In the genomic region with DNA sequence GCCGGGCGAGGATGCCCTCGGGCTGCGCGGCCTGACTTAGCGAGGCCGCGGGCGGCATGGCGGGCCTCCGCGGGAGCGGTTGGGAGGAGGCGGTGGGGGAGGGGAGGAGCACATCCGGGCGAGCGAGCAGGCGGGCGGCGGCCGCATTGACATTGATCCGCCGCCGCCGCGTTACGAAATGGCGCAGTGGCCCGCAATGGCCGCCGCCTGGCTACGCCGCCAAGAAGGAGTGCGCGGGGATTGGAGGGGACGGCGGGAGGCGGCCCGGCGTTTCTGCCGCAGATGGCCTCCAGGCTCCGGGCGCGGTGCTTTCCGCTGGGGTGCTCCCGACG, we compare ENCODE assay signal across 8 mouse cellular contexts. TPM values are rescaled to one million over a fixed set of nuclear protein-coding genes. Genes with fewer than 3 reads are reported as not detected.
DNase-seq lines count a peak whose midpoint lies in the region; ATAC-seq and TF ChIP-seq lines count a peak whose summit lies in the region.

No protein-coding gene starts in this region.

- H3ac ChIP-seq in myocyte (ENCODE audit: control insufficient read depth, insufficient read length), result peak overlapping the region; percentile 100

- peak; percentile 94 for DNase-seq in B cell, adult 2 months
- DNase-seq in brain, embryonic 14.5 days (ENCODE audit: low read depth), result peak; percentile 94
- DNase-seq in kidney, postnatal 0 days (ENCODE audit: low spot score), result peak; percentile 90
- peak; percentile 91 for DNase-seq in liver, embryonic 11.5 days (ENCODE audit: low spot score)
- DNase-seq in spleen, postnatal 4 days (ENCODE audit: low spot score in 2 of 2), result peak; percentile 91 to 97

- TF ChIP-seq CTCF in brain, embryonic 14.5 days (IDR thresholded peaks at IDR 0.05; ENCODE audit: borderline replicate concordance, extremely low read depth, insufficient read depth, insufficient read length), result no peak
- TF ChIP-seq CTCF in kidney, postnatal 0 days (IDR thresholded peaks at IDR 0.05; ENCODE audit: low read depth), result no peak

- H3K79me2 ChIP-seq in myocyte (ENCODE audit: control insufficient read depth, insufficient read depth), result peaks cover 50% of the 10 kb centered on the region

- peak overlapping the region; percentile 97 for H3K4me3 ChIP-seq in erythroblast, embryonic 14.5 days (replicated peaks)
- peak overlapping the region; percentile 99 for H3K4me3 ChIP-seq in heart, embryonic 12.5 days
- peak overlapping the region; percentile 95 for H3K4me3 ChIP-seq in kidney, postnatal 0 days (replicated peaks; ENCODE audit: low read depth, low read length)
- H3K4me3 ChIP-seq in liver, embryonic 11.5 days (ENCODE audit: low read depth, low read length), result peak overlapping the region; percentile 96
- H3K4me3 ChIP-seq in myocyte, result peak overlapping the region; percentile 91

- no peaks in the 10 kb centered on the region for H3K9me3 ChIP-seq in erythroblast, embryonic 14.5 days (ENCODE audit: control insufficient read depth, low read length)
- no peaks in the 10 kb centered on the region for H3K9me3 ChIP-seq in heart, embryonic 12.5 days (replicated peaks)
- H3K9me3 ChIP-seq in kidney, postnatal 0 days (replicated peaks; ENCODE audit: low read length), result no peaks in the 10 kb centered on the region
- H3K9me3 ChIP-seq in liver, embryonic 11.5 days (ENCODE audit: control insufficient read depth, low read length), result no peaks in the 10 kb centered on the region

- H3K27ac ChIP-seq in heart, embryonic 12.5 days (ENCODE audit: poor library complexity, severe bottlenecking), result peak overlapping the region; percentile 99
- peak overlapping the region; percentile 98 for H3K27ac ChIP-seq in kidney, postnatal 0 days
- peak overlapping the region; percentile 99 for H3K27ac ChIP-seq in liver, embryonic 11.5 days (ENCODE audit: low read depth, low read length)

- peaks cover 30% of the 10 kb centered on the region for H3K4me1 ChIP-seq in erythroblast, embryonic 14.5 days (ENCODE audit: control insufficient read depth)
- peaks cover 18% of the 10 kb centered on the region for H3K4me1 ChIP-seq in heart, embryonic 12.5 days (replicated peaks)
- peaks cover 11% of the 10 kb centered on the region; the same call in 1 of the 2 replicates for H3K4me1 ChIP-seq in kidney, postnatal 0 days (replicated peaks; ENCODE audit: insufficient read depth, low read length)
- H3K4me1 ChIP-seq in liver, embryonic 11.5 days (replicated peaks; ENCODE audit: control insufficient read depth, insufficient read depth, low read length), result peaks cover 15% of the 10 kb centered on the region

- H3K36me3 ChIP-seq in erythroblast, embryonic 14.5 days (ENCODE audit: control insufficient read depth), result peaks cover 50% of the 10 kb centered on the region
- peaks cover 25% of the 10 kb centered on the region for H3K36me3 ChIP-seq in heart, embryonic 12.5 days
- peaks cover 15% of the 10 kb centered on the region for H3K36me3 ChIP-seq in kidney, postnatal 0 days (ENCODE audit: insufficient read depth, low read length)
- peaks cover 25% of the 10 kb centered on the region for H3K36me3 ChIP-seq in liver, embryonic 11.5 days (ENCODE audit: control insufficient read depth, insufficient read depth, low read length)
- peaks cover 36% of the 10 kb centered on the region for H3K36me3 ChIP-seq in myocyte (ENCODE audit: control insufficient read depth, insufficient read depth)

- H3K27me3 ChIP-seq in erythroblast, embryonic 14.5 days (ENCODE audit: control insufficient read depth), result no peaks in the 10 kb centered on the region
- H3K27me3 ChIP-seq in heart, embryonic 12.5 days (replicated peaks), result no peaks in the 10 kb centered on the region
- no peaks in the 10 kb centered on the region for H3K27me3 ChIP-seq in kidney, postnatal 0 days (ENCODE audit: insufficient read depth, low read length)
- no peaks in the 10 kb centered on the region for H3K27me3 ChIP-seq in liver, embryonic 11.5 days (replicated peaks; ENCODE audit: control insufficient read depth, insufficient read depth, low read length)
- no peaks in the 10 kb centered on the region for H3K27me3 ChIP-seq in myocyte (ENCODE audit: control insufficient read depth, insufficient read depth, insufficient read length)

- peak; percentile 76 for ATAC-seq in heart, embryonic 12.5 days (ENCODE audit: insufficient number of reproducible peaks, low FRiP score)
- peak; percentile 65 for ATAC-seq in kidney, postnatal 0 days (replicated peaks; ENCODE audit: low FRiP score, low read depth)
- ATAC-seq in liver, embryonic 11.5 days (replicated peaks; ENCODE audit: low FRiP score), result peak; percentile 68

- under 1% methylated on average over 46 of the region's 47 CpGs for WGBS in heart, embryonic 12.5 days
- WGBS in kidney, postnatal 0 days, result 0% methylated on average over 29 of the region's 47 CpGs
- under 1% methylated on average over 35 of the region's 47 CpGs for WGBS in liver, embryonic 11.5 days

- TF ChIP-seq POLR2A in brain, embryonic 14.5 days (IDR thresholded peaks at IDR 0.05; ENCODE audit: borderline replicate concordance, extremely low read depth, insufficient read depth, insufficient read length, poor library complexity, severe bottlenecking), result peak; percentile 44
- TF ChIP-seq POLR2A in myocyte (IDR thresholded peaks at IDR 0.05; ENCODE audit: insufficient read length, low read depth), result peak; percentile 42

- H3K4me2 ChIP-seq in heart, embryonic 12.5 days, result peak overlapping the region; percentile 97
- H3K4me2 ChIP-seq in kidney, postnatal 0 days (ENCODE audit: low read length), result peak overlapping the region; percentile 77
- H3K4me2 ChIP-seq in liver, embryonic 11.5 days, result peak overlapping the region; percentile 81
- no peak overlapping the region for H3K4me2 ChIP-seq in myocyte (ENCODE audit: low read depth)

- peak overlapping the region; percentile 100 for H3K9ac ChIP-seq in heart, embryonic 12.5 days
- H3K9ac ChIP-seq in kidney, postnatal 0 days (ENCODE audit: low read depth, low read length), result peak overlapping the region; percentile 99
- peak overlapping the region; percentile 100 for H3K9ac ChIP-seq in liver, embryonic 11.5 days (ENCODE audit: low read depth, low read length)

TF ChIP-seq in myocyte, 11 proteins besides CTCF, POLR2A, EP300 and RAD21:
- TF ChIP-seq POLR2AphosphoS2 (IDR thresholded peaks at IDR 0.05; ENCODE audit: insufficient read length, low read depth), result peak; percentile 83
- no peak for TF ChIP-seq USF1 (IDR thresholded peaks at IDR 0.05; ENCODE audit: low read depth)
- TF ChIP-seq E2F4 (IDR thresholded peaks at IDR 0.05; ENCODE audit: insufficient read depth), result no peak
- no peak for TF ChIP-seq SRF (IDR thresholded peaks at IDR 0.05; ENCODE audit: control insufficient read depth, insufficient read length, low read depth)
- no peak for TF ChIP-seq TCF12 (IDR thresholded peaks at IDR 0.05; ENCODE audit: insufficient read depth, poor library complexity, severe bottlenecking)
- peak in 1 of 3 experiments; percentile 16 for TF ChIP-seq MYOG (IDR thresholded peaks at IDR 0.05; ENCODE audit: control insufficient read depth in 1 of 3, insufficient read depth in 1 of 3, insufficient read length in 2 of 3, low read depth in 2 of 3)

RNA-seq across cellular contexts. Expression of a gene that starts 0.5 kb away (rescaled TPM):
- 311 and 481 TPM in 2 replicates for polyA plus RNA-seq in brain, embryonic 14.5 days (2012; rRNA removed)
- 16.1 and 18.8 TPM in 2 replicates for polyA plus RNA-seq in erythroblast, embryonic 14.5 days (2012)
- polyA plus RNA-seq in heart, embryonic 12.5 days (2016; fragmentation: Nextera tagmentation; extraction: Ambion mirVana), result 221 and 233 TPM in 2 replicates
- 240 and 270 TPM in 2 replicates for polyA plus RNA-seq in kidney, postnatal 0 days (2015; fragmentation: Nextera tagmentation; extraction: Ambion mirVana)
- 222 and 234 TPM in 2 replicates for polyA plus RNA-seq in liver, embryonic 11.5 days (2014; fragmentation: Nextera tagmentation; extraction: Ambion mirVana)
- 193 TPM for polyA plus RNA-seq in myocyte (2012; fragmentation: generic; extraction: Trizol)

RNA-seq across cellular contexts. Expression of a gene that starts 44.8 kb away (rescaled TPM):
- polyA plus RNA-seq in brain, embryonic 14.5 days (2012; rRNA removed), result 11.0 and 11.2 TPM in 2 replicates
- 1.6 and 1.7 TPM in 2 replicates for polyA plus RNA-seq in erythroblast, embryonic 14.5 days (2012)
- 47.9 and 48.8 TPM in 2 replicates for polyA plus RNA-seq in heart, embryonic 12.5 days (2016; fragmentation: Nextera tagmentation; extraction: Ambion mirVana)
- polyA plus RNA-seq in kidney, postnatal 0 days (2015; fragmentation: Nextera tagmentation; extraction: Ambion mirVana), result 96.6 and 97.0 TPM in 2 replicates
- 69.6 and 77.5 TPM in 2 replicates for polyA plus RNA-seq in liver, embryonic 11.5 days (2014; fragmentation: Nextera tagmentation; extraction: Ambion mirVana)
- 74.1 TPM for polyA plus RNA-seq in myocyte (2012; fragmentation: generic; extraction: Trizol)

Comparison
In these comparisons a context has a peak if more than half of its experiments do, and no peak if none do; other contexts are left out.
1. Peak in every context shown above with its lines: DNase-seq, ATAC-seq, H3K4me3 ChIP-seq and H3K27ac ChIP-seq.